Mouse (Mus musculus): ENCODE measurements around the gene Agtpbp1.
A peak's percentile ranks its signal among the peaks of the same experiment; 100 is the strongest.

DNA sequence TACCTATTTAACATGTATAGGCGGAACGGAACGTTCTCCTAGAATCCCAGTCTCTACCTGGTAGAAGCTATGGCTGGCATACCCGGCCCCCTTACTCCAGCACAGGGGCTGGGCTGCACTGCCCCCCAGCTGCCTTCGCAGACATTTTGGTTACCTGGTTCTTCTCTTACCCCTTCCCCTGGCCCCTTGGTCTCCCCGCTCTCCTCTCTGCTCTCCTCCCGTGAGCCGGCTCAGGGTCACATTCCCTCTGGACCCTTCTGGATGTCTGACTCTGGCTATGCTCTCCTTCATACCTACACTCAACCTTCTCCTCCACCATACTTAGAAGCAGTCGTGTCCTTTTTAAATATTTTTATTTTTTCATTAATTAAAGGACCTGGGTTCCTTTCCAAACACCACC is 546 bp downstream of the Agtpbp1 start:
- TF ChIP-seq CTCF (IDR thresholded peaks at IDR 0.05; ENCODE audit: borderline replicate concordance, insufficient read depth, low read depth, low read length), result peak; percentile 34; the same call in 1 of the 2 replicates
- TF ChIP-seq POLR2A (IDR thresholded peaks at IDR 0.05; ENCODE audit: borderline replicate concordance, insufficient read depth, low read length), result no peak

Data from cerebellum, adult 2 months (tissue).